Mouse (Mus musculus) embryonic fibroblast, embryonic 13.5 days (primary cell): ENCODE results near the gene Fat3.

Experiments used
- CTCF ChIP-seq: IDR thresholded peaks from 2 replicates; pipeline ENCODE4 v1.5.1; 2011; ENCODE audit warnings: mild to moderate bottlenecking, control low read depth, low read length, moderate library complexity, borderline replicate concordance; ENCODE audit not compliant: insufficient read depth
- POLR2A ChIP-seq: IDR thresholded peaks from 2 replicates; pipeline ENCODE4 v1.6.1; 2011; ENCODE audit warnings: low read depth, mild to moderate bottlenecking, control low read depth, low read length, moderate library complexity

DNA sequence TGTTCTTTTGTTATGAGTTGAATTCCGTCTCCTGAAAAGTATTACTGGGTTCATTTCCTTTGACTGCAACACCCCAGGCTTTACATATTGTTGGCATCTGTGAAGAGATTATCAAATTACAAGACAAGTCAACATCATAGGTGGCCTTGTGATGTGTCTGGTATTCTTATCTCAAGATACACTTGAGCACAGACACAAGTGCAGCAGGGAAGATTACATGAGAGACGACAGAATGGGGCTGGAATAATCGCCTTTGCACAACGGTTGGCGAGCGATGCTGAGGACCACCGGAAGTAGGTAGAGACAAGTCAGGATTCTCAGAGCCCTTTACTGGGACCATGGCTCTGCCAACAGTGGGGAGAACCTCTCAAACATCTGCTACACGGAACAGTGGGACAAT is 158.5 kb downstream of the Fat3 start:
- TF ChIP-seq CTCF (no peak), POLR2A (no peak)
